Mouse (Mus musculus) megakaryocyte progenitor cell, adult 5-6 weeks (primary cell): ENCODE measurements around the gene Angptl8. TPM values are rescaled to one million over a fixed set of nuclear protein-coding genes. Genes with fewer than 3 reads are reported as not detected.
A peak's percentile ranks its signal among the peaks of the same experiment; 100 is the strongest.
"Not testable (repeated sequence)": the region's sequence is repeated elsewhere in the genome, so short reads cannot be mapped to it uniquely, and the experiment has no call there.

ENCODE experiments used
- ATAC-seq: replicated peaks from 2 replicates; pipeline ENCODE4 v1.8.0; 2016; ENCODE audit warnings: mild to moderate bottlenecking, moderate TSS enrichment, inconsistent platforms; ENCODE audit not compliant: poor library complexity
- total RNA-seq, 2 experiments: library from RNA; stranded (forward) in 1 of 2; stranded (reverse) in 1 of 2; fragments of 157-497, 149-512 nt in 1 of 2; fragments of 200-1000 nt in 1 of 2; gene quantifications; 2 replicates each; pipeline versions ENCODE4 v1.2.3 to v1.2.4; 2015 to 2017

Gene Angptl8
- total RNA-seq, 2 experiments from 2014 or later = 0.22 to 4.0 TPM

DNA sequence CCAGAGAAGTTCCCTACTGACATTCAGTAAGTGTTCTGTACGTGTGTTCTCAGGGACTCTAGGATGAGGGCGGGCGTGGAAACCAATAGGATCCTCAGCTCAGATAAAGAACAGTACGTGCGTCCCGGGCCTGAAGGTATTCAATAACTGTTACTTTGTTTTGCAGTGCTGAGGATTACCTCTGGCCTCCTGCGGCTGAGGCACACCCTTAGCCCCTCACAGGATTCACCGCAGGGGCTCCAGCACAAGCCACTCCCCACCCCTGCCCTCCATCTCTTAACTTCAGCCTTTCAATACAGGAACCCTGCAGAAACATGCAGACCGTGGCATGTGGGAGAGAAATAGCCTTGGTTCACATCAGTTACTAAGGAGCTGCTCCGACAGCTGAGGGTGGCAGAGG, 12.6 kb downstream of the Angptl8 start:
- ATAC-seq = no peak

DNA sequence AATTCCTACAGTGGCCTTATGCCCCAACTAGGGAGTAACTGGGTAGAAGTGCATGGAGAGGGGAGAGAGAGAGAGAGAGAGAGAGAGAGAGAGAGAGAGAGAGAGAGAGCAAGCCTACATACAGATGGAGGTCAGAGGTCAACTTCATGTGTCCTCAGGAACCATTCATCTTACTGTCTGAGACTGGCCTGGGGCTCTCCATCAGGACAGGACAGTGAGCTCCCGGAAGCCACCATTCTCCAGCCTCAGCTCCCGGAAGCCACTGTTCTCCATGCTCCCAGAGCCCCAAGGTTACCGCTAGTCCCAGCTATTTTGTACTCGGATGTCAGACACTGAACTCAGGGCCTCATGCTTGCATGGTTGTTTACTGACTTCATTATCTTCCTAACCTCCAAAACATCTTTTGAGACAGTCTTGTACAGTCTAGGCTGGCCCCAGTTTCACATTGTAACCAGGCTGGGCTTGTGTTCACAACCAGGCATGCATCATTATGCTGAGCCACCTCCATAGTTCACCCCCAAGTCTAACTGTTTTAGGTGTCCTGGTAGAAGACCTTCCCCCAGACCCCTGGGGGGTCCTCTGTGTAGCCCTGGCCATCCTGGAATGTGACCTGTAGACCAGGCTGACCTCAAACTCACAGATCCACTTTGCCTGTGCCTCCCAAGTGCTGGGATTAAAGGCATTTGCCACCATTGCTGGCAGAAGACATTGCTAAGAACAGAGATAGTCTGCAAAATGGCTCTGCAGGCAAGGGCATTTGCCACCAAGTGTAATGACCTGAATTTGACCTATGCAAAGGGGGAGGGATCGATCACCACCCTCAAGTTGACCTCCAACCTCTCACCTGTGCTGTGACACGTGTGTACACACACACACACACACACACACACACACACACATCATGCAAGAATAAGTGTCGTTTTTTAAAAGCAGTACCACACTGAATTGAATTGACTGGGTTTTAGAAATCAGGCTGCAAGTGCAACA, 14.7 kb downstream of the Angptl8 start:
- no peak for ATAC-seq

DNA sequence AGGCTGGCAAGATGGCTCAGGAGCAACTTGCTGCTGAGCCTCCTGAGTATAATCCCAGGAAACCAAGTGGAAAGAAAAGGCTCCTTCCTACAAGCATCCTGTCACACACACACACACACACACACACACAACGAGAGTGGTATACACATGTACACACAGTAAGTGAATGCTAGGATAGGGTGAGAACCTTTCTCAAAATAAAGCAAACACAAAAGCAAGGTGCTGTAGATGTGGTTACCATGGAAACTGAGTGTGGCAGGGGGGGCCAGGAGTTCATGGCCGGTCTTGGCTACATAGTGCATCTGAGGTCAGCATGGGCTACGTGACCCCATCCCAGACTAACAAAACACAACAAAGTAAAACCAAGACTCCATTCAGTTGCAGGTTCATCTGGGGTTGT, 15.8 kb downstream of the Angptl8 start:
- ATAC-seq = no peak

DNA sequence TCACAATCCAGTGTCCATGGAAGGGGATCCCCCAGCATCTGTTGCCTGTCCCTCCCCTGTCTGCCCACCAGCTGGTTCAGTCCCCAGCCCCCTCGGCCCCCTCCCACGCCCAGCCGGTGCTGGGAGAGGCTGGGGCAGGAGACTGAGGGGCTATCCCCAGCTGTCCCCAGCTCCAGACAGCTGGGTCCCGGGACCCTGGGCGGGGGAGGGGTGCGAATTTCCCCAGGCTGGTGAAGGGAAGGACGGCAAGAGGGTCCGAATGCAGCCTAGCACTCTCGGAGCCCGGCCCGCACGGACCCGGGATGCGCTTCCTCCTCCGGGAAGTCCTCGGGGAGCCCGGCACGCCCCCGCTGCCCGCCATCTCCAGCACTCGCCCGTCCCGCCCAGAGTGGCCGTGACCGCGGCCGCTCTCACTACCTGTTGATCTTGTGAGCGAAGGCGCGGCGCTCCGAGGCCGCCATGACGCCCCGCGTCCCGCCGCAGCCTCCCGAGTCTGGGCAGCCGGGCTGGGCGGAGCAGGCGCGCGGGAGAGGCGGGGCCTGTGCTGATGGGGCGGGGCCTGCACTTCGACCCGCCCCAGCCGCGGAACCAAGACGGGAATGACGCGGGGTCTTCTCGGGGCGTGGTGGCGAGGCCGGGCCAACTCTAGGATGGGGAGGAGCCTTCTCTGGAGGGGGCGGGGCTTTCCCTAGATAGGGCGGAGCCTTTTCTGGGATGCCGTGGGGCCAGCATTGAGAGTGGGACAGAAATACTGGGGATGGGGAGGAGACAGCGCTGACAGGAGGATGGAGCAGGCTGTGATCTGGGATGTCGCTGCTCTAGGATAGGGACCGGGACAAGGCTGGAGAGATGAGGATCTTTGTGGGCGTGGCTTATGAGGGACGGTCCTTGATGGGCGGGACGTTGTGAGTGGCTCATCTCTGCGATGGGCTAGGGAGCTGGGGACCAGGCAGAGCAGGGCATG, 17.1 kb downstream of the Angptl8 start, which contains the start of gene Dock6:
TSS of gene Dock6 (minus strand) at position 508 of the 964 bp plus-strand sequence.
- peak; percentile 99 for ATAC-seq

DNA sequence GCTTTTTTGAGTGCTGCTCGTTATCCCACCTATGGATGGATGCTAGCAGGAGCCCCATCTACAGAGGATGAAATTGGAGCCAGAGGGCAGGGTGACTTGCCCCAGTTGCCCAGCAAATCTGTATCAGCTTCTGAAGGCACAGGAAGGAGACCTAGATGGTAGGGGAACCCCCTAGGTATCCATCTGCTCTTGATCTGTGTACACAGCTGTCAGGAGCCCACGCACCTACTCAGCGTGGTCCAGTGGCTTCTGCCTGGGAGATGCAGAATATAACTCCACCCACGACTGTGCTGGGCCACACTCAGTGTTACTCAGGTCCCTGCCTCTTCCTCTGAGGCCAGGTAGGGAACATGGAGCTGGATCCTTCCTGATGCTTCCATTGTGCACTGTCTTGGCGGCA, 18.7 kb downstream of the Angptl8 start:
- ATAC-seq = no peak

DNA sequence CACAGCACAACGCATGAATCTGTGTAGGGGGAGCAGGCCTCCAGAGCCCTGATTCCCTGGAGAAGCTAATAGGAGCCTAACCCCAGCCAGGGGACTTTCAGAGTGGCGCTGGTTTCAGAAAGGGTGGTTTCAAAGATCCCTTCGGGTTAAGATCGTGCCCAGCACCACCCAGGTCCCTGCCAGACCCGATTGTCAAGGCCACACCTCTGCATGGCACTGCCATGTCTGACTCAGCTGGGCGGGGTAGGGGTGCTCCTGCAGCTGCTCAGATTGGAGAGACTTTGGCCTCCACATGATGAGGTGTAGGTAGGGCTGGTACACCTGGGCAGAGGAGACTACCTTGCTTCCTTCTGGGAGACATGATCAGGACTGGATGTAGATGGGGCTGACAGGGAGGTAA, 19.6 kb downstream of the Angptl8 start:
- ATAC-seq = no peak

DNA sequence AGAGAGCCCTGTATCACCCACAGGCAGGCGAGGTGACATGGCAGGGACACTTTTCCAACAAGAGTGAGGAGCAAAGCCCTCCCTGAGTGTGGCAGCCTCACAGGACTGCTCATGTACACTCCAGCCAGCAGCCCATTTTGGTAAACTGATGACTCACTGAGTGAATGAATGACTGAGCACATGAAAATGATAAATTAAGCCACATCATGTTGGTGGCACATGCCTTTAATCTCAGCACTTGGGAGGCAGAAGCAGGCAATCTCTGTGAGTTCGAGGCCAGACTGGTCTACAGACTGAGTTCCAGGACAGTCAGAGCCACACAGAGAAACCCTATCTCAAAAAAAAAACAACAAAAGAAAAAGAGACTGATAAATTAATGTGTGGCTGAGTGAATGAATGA, 22.2 kb downstream of the Angptl8 start:
- ATAC-seq = no peak

- ATAC-seq = no peak
Observed at GRCm38 (mm10) chr9:21858084-21858483, 22.8 kb downstream of the Angptl8 start.

DNA sequence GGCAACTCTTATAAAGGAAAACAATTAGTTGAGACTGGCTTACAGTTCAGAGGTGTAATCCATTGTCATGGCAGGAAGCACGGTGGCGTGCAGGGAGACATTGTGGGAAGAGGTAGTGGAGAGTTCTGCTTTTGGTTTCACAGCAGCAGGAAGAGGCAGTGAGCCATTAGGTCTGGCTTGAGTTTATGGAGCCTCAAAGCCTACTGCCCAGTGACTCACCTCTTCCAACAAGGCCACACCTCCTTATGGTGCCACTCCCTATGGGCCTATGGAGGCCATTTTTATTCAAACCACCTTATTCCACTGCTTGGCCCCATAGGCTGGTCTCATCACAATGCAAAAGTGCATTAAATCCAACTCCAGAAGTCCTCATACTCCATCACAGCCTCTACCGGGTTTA, 24.3 kb downstream of the Angptl8 start:
- peak; percentile 46 for ATAC-seq

DNA sequence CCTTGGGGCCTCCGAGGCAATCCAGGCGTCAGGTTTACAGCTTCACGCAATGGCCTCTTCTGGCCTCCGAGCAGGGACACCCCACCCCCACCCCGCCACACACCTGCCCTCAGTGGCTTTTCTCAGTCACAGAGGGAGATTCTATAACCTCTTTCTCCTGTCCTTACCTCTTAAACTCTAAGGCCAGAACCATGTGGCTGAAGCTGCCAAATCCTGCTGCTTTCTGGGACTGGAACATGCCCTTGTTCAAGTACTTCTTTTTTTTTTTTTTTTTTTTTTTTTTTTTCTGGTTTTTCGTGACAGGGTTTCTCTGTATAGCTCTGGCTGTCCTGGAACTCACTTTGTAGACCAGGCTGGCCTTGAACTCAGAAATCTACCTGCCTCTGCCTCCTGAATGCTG, 25.0 kb downstream of the Angptl8 start:
- not testable (repeated sequence) for ATAC-seq

GRCm38 (mm10) chr9:21862181-21862580, 26.9 kb downstream of the Angptl8 start:
- no peak for ATAC-seq

- no peak for ATAC-seq
Observed at GRCm38 (mm10) chr9:21865673-21866398, 30.5 kb downstream of the Angptl8 start.

GRCm38 (mm10) chr9:21866641-21867040, 31.3 kb downstream of the Angptl8 start:
- no peak for ATAC-seq

DNA sequence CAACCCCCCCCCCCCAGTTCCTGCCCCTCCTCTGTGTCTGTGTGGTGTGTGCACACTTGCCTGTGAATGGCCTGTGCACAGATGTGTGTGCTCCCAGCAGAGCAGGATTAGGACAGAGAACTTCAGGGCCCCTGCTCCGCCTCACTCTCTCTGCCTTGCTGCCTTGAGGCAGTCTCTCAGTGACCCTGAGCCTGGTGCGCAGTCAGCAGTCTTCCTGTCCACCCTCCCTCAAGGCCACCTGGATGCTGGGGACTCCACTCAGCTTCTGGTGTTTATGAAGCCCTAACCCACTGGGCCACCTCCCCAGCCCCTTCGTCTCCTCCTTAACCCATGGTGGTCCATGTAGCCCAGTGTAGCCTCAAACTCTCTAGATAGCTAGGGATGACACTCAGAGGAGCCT, 32.4 kb downstream of the Angptl8 start:
- ATAC-seq = no peak

GRCm38 (mm10) chr9:21869290-21869689, 34.0 kb downstream of the Angptl8 start:
- not testable (repeated sequence) for ATAC-seq

DNA sequence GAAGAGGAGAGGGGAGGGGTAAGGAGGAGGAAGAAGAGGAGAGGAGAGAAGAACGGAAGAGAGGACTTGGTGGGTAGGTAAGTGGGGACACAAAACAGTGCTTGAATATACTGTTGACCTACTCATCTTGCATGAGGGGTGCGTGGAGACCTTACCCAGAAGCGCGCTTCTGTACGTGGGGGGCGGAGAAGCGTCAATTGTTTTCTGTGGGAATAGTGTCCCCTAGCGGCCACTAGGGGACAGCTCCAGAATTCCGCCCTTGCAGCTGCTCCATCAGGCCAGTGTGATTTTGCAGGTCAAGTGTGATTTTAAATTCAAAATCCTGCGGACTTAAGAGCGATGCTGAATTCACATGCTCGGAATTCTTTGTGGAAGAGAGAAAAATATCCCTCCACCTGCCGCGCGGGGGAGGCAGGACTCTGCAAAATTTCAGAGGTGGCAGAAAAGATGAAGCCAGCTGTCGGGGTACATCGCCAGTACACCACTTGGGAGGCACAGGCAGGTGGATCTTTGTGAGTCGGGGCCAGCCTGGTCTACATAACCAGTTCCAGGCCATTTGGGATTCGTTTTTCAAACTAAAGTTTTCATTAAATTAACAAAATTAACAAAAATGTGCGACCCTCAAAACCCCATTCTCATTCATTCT, 35.7 kb downstream of the Angptl8 start:
- peak; percentile 73; the same call in 1 of the 2 replicates for ATAC-seq

DNA sequence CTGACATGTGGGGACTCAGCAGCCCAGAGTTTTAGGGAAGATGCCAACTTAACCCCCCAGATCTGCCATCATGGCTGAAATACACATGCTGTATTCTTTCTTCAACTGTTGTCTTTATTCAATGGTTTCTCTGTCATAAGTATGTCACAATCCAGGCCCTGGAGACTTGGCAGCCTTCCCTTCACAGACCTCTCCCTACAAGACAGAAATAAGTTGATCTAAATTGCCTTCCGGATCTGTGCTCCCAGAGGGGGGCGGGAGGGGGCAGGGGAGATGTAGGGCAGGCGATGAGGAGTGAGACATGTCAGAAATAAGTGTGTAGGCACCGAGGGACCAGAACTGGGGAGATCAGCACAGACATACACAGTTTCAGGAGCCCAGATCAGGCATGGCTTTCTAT, 36.9 kb downstream of the Angptl8 start:
- no peak for ATAC-seq

GRCm38 (mm10) chr9:21876601-21877000, 41.3 kb downstream of the Angptl8 start:
- no peak for ATAC-seq
